Mouse (Mus musculus): ENCODE data around the gene Cit. TPM values are rescaled to one million over a fixed set of nuclear protein-coding genes. Genes with fewer than 3 reads are reported as not detected.

The Cit gene
- polyA plus RNA-seq, 1 experiment from 2014 or later, result 15.9 TPM

DNA sequence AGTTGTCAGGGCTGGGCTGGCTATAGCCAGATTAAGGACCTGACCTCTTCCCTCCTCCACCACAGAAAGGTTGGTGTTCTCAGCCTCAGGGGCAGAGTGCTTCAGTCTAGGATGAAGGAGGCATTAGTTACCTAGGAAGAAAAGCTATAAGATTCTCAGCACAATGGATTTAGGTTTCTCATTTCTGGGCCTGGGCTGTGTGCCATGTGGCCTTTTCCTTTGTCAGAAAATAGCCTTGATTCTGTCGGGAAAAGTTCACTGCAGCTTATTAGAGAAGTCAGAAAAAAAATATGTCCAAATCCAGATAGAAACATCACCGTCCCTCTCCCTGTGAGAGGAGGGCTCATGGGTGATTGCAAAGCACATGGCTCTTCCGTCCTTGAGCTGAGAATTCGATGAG, 204.7 kb downstream of the Cit start:
- Histone ChIP-seq H3K27ac (replicated peaks in 1 of 2; ENCODE audit: control insufficient read depth in 1 of 2, insufficient read depth in 1 of 2, low read depth in 2 of 2, low read length in 2 of 2) (no peak overlapping the region), H3K36me3 (ENCODE audit: control insufficient read depth, insufficient read depth, low read length) (no peaks in the 10 kb centered on the region)
- WGBS, result 72% methylated on average over 4 of the region's 4 CpGs

DNA sequence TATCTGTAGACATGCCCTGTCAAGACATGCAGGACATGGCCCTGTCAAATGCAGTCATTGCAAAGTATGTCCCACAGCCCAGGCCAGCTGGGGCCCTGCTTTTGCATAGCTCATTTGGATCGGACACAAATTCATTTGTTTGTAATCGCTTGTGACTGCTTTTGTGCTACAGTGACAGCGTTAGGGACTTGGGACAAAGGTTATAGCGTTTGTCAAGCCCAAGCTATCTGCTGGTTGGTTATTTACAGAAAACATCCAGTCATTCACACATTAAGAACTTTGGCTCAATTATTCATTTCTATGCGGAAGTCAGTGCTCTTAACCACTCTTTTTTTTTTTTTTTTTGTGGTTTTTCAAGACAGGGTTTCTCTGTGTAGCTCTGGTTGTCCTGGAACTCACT, 207.1 kb downstream of the Cit start:
- Histone ChIP-seq H3K4me3 (ENCODE audit: control insufficient read depth in 1 of 2, insufficient read depth in 1 of 2, low read depth in 1 of 2, low read length in 2 of 2) (no peak overlapping the region), H3K4me1 (ENCODE audit: control insufficient read depth in 2 of 2, insufficient read depth in 2 of 2, low read length in 2 of 2) (no peaks in the 10 kb centered on the region), H3K36me3 (ENCODE audit: control insufficient read depth, insufficient read depth, low read length) (no peaks in the 10 kb centered on the region), H3K4me2 (ENCODE audit: low read length) (no peak overlapping the region), H3K27ac (replicated peaks in 1 of 2; ENCODE audit: control insufficient read depth in 1 of 2, insufficient read depth in 1 of 2, low read depth in 2 of 2, low read length in 2 of 2) (no peak overlapping the region), H3K27me3 (ENCODE audit: control insufficient read depth, insufficient read depth, low read length) (no peaks in the 10 kb centered on the region), H3K9ac (ENCODE audit: low read length) (no peak overlapping the region), H3K9me3 (ENCODE audit: control insufficient read depth, low read length) (no peaks in the 10 kb centered on the region)
- WGBS, result 82% methylated on average over 5 of the region's 5 CpGs
- ATAC-seq (ENCODE audit: insufficient number of reproducible peaks, insufficient read depth, low FRiP score, low read depth), result no peak

More for the DNA sequence above, 204.7 kb downstream of the Cit start:
- H3K4me2 ChIP-seq (ENCODE audit: low read length), result no peak overlapping the region
- no peaks in the 10 kb centered on the region for H3K9me3 ChIP-seq (ENCODE audit: control insufficient read depth, low read length)
- H3K4me3 ChIP-seq (ENCODE audit: control insufficient read depth in 1 of 2, insufficient read depth in 1 of 2, low read depth in 1 of 2, low read length in 2 of 2), result no peak overlapping the region
- H3K27me3 ChIP-seq (ENCODE audit: control insufficient read depth, insufficient read depth, low read length), result no peaks in the 10 kb centered on the region
- no peak overlapping the region for H3K9ac ChIP-seq (ENCODE audit: low read length)
- ATAC-seq (ENCODE audit: insufficient number of reproducible peaks, insufficient read depth, low FRiP score, low read depth), result no peak
- no peaks in the 10 kb centered on the region for H3K4me1 ChIP-seq (ENCODE audit: control insufficient read depth in 2 of 2, insufficient read depth in 2 of 2, low read length in 2 of 2)

DNA sequence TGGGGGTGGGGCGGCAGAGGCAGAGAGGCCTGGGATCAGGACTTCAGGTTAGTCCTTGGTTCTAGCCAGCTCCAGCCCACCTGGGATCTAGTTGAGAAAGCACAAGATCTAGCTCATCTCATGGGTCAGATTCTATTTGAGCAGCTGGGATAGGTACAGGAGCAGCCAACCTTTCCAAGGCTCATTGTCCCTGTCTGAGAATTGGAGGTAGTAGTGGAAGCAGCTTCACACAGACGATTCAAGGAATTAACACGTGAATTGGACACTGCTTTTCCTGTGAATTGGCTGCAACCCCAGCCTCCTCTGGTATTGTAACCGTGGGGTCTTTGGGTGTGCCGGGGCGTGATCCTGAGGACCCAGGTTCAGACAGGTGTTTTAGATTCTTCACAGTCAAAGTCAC, 207.7 kb downstream of the Cit start:
- ATAC-seq (ENCODE audit: insufficient number of reproducible peaks, insufficient read depth, low FRiP score, low read depth), result no peak

More for the DNA sequence above, 207.7 kb downstream of the Cit start:
- WGBS, result 53% methylated on average over 6 of the region's 6 CpGs
- no peak overlapping the region for H3K27ac ChIP-seq (replicated peaks in 1 of 2; ENCODE audit: control insufficient read depth in 1 of 2, insufficient read depth in 1 of 2, low read depth in 2 of 2, low read length in 2 of 2)
- H3K27me3 ChIP-seq (ENCODE audit: control insufficient read depth, insufficient read depth, low read length), result no peaks in the 10 kb centered on the region
- H3K36me3 ChIP-seq (ENCODE audit: control insufficient read depth, insufficient read depth, low read length), result no peaks in the 10 kb centered on the region
- no peak overlapping the region for H3K4me3 ChIP-seq (ENCODE audit: control insufficient read depth in 1 of 2, insufficient read depth in 1 of 2, low read depth in 1 of 2, low read length in 2 of 2)
- no peak overlapping the region for H3K4me2 ChIP-seq (ENCODE audit: low read length)
- H3K9ac ChIP-seq (ENCODE audit: low read length), result no peak overlapping the region
- H3K9me3 ChIP-seq (ENCODE audit: control insufficient read depth, low read length), result no peaks in the 10 kb centered on the region
- H3K4me1 ChIP-seq (ENCODE audit: control insufficient read depth in 2 of 2, insufficient read depth in 2 of 2, low read length in 2 of 2), result no peaks in the 10 kb centered on the region

Other genes starting within 250 kb of the Cit start
- 19.2 and 20.1 TPM in 2 replicates for gene Rab35, start 213.4 kb upstream of the Cit start, polyA plus RNA-seq (2014; fragmentation: Nextera tagmentation; extraction: Ambion mirVana)
- 6.1 and 7.1 TPM in 2 replicates for gene Bicdl1, start 113.7 kb upstream of the Cit start, polyA plus RNA-seq (2014; fragmentation: Nextera tagmentation; extraction: Ambion mirVana)
- gene Prkab1, start 179.2 kb downstream of the Cit start, polyA plus RNA-seq (2014; fragmentation: Nextera tagmentation; extraction: Ambion mirVana), result 38.0 and 40.5 TPM in 2 replicates
- gene Tmem233, start 238.0 kb downstream of the Cit start, polyA plus RNA-seq (2014; fragmentation: Nextera tagmentation; extraction: Ambion mirVana), result not detected in 2 replicates